Mouse (Mus musculus) spleen, postnatal 36 days (tissue): ENCODE data around the gene Krtap8-1.

Experiments used
- DNase-seq, 2 experiments: peaks; one replicate each; pipeline ENCODE4 v3.0.0; 2022; ENCODE audit warnings: low spot score in 2 of 2, mixed read lengths in 1 of 2

The Krtap8-1 gene

GRCm38 (mm10) chr16:89487852-89488251 lies at the start of gene Krtap8-1:
TSS of gene Krtap8-1 (minus strand) at chr16:89487952.
- no peak for DNase-seq

- DNase-seq = no peak
Measured at GRCm38 (mm10) chr16:89537349-89537748, 49.6 kb upstream of the Krtap8-1 start.

GRCm38 (mm10) chr16:89530547-89530946 lies 42.8 kb upstream of the Krtap8-1 start:
- DNase-seq = no peak

- no peak for DNase-seq
Measured at GRCm38 (mm10) chr16:89529846-89530245, 42.1 kb upstream of the Krtap8-1 start.

GRCm38 (mm10) chr16:89528380-89528779 lies 40.6 kb upstream of the Krtap8-1 start:
- DNase-seq = no peak

GRCm38 (mm10) chr16:89520996-89521395 lies 33.2 kb upstream of the Krtap8-1 start:
- no peak for DNase-seq

GRCm38 (mm10) chr16:89520555-89520954 lies 32.8 kb upstream of the Krtap8-1 start:
- DNase-seq = no peak

- DNase-seq = no peak
Measured at GRCm38 (mm10) chr16:89520091-89520490, 32.3 kb upstream of the Krtap8-1 start.

GRCm38 (mm10) chr16:89517635-89518034 lies 29.9 kb upstream of the Krtap8-1 start:
- DNase-seq = no peak

GRCm38 (mm10) chr16:89513431-89513830 lies 25.7 kb upstream of the Krtap8-1 start:
- no peak for DNase-seq

GRCm38 (mm10) chr16:89508223-89508622 lies 20.5 kb upstream of the Krtap8-1 start, which contains the start of gene Krtap7-1:
TSS of gene Krtap7-1 (minus strand) at chr16:89508323.
- no peak for DNase-seq

GRCm38 (mm10) chr16:89503571-89503970 lies 15.8 kb upstream of the Krtap8-1 start:
- DNase-seq = no peak

GRCm38 (mm10) chr16:89501870-89502269 lies 14.1 kb upstream of the Krtap8-1 start:
- no peak for DNase-seq

- no peak for DNase-seq
Measured at GRCm38 (mm10) chr16:89497002-89497401, 9.2 kb upstream of the Krtap8-1 start.

GRCm38 (mm10) chr16:89495394-89496153 lies 7.8 kb upstream of the Krtap8-1 start:
- DNase-seq = no peak

GRCm38 (mm10) chr16:89477679-89478314 lies 10.0 kb downstream of the Krtap8-1 start:
- no peak for DNase-seq

- DNase-seq = no peak
Measured at GRCm38 (mm10) chr16:89461189-89461588, 26.6 kb downstream of the Krtap8-1 start.
